Mouse (Mus musculus) 416B (cell line): ENCODE data around the gene Ttbk2.

Experiments used
- DNase-seq: peaks from one replicate; pipeline ENCODE4 v3.0.0; 2011; ENCODE audit warnings: low read depth

The Ttbk2 gene

DNA sequence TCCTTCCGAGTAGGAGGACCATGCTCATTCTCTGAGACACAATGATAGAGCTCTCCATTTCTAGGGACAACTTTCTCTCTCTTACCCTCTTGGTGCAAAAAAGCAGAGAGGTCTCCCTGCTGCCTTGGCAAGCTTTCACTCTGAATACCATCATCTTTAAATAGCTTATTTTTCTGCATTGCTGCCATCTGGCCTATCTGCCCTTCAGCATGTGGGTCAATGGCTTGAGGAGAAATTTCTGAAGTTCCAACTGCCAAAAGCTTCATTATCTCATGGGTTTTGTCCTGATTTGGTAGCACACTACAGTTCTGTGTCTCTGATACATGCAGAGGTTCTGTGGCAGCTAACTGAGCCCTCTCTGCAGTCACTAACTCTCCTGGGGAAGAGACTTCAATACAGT is 104.9 kb downstream of the Ttbk2 start:
- no peak for DNase-seq

DNA sequence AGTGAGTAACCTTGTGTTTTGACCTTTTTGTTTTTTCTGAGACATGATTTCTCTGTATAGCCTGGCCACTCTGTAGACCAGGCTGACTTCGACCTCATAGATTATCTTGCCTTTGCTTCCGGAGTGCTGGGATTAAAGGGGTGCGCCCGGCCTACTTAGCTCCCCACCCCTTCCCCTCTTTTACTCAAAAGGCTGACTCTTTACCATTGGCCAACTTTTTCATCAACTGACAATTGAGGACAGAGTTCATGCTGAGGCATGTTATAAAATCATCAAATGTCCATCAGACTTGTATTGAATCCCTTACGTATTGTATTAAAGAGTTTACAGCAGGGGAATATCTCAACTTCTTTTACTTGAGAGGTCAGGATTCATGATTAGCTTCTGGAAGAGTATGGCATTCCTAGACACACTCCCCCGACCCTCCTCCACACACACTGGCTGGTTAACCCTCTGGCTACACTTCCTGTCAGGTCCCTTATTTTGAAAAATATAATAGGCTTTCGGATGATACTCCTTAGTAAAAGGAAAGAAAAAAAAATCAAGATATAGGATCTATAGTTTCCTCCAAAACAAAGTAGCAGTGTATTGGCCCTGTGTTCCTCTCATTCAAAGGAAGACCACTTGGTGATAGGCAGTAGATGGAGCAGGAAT is 118.4 kb downstream of the Ttbk2 start:
- DNase-seq, result no peak

DNA sequence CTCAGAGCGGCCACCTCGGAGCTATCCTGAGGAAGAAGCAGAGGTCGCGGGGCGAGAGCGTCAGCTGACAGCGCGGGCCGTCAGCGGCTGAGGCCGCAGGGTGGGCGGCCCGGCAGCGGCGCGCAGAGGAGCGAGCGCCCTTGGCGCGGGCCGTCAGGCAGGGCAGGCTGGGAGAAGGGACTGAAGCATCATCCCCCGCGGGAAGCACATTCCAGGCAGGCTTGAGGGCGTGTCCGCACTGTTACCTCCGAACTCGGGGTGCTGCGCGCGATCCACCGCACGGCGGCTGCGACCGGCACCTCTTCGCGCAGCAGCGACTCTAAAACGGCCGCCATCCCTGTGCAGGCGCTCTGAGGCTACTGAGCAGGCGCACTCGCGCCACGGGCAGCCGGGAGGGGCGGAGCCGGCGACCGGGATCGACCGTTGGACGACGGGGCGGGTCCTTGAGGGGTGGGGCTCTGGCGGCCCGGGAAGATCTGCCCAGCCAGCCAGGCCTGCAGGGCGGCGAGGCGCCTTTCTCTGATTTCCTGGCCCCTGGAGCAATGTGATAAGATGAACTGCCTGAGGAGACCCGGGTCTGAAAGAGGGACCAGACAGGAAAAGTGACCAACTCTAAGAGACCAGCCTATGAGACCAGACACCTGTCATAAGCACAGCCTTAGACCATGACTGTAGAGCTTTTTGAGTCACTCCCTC is 119.1 kb downstream of the Ttbk2 start:
- peak; percentile 92 for DNase-seq

DNA sequence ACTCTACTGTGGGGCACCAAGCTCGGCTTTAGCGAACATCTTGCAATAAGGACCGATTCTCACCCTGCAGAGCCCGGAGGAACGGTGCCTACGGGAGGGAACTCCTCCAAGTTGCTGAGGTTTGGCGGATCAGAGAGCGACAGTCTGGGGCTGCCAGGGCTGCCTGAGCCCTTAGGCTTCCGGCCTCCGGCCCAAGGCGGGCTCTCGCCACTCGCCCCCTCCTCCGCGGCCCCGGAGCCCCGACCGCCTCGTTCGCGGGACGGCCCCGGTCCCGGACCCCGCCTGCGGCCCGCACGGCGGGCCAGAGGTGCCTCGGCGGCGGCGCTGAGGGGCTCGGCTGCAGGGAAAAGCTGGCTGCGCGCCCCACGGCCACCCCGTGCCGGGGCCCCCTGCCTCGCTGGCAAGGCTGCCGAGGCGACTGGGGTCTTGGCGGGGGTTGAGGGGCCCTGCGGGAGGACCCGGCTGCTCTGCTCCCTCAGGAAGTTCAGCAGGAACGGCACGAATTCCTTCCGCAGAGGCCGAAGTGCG is 119.7 kb downstream of the Ttbk2 start:
- no peak for DNase-seq

DNA sequence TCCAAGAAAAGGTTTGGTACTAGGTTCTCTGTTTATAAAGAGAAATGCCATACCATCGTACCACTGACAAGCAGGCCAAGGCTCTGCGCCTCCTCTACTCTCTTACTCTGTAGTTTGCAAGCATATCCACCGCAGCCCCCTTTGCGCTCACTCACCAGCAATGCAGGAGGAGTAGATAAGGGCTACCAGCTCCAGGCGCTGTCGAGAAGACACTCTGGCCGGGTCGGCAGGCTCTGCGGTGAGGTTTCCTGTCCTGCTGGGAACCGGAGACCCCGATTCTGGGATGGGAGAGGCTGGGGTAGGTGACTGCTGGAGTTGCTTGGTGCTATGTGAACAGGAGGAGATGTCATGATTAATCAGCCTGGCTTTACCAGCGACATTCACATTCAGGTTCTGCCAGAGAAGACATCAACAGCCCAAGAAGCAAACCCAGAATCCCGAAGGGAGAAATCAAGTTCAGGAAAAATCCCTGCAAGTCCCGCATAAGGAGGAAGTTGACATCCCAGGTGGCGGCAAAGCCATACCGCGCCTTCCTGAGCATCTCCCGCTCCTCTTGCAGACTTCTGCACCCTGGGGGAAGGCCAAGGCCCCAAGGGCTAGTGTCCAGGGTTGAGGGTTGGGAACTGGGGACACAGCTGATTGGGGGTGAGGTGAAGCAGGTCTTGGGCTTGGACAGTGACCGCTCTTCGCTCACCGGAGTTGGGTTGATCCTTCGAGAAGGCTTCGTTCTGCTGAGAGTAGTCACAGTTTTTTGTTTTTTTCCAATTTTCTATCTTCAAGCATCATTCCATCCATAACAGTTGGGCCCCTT is 120.4 kb downstream of the Ttbk2 start:
- peak; percentile 9 for DNase-seq

DNA sequence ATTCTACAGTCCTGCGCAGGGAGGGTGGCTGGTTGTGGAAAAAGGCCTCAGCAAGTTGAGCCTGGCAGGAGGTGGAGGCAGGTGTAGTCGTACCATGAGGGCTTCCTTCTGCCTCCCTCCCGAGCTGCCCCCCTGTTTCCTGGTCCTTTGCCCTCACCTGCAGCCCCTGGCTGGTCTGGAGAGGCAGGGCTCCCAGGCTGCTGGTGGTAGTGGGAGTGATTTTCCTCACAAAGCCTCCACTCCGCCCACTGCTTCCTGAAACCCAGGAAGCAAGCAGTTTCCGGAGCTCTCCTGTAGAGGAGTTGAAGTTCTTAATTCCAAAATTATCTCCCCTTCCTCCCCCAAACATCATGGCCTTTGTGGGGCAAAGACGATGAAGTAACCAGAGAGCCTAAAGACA is 126.2 kb downstream of the Ttbk2 start:
- no peak for DNase-seq

DNA sequence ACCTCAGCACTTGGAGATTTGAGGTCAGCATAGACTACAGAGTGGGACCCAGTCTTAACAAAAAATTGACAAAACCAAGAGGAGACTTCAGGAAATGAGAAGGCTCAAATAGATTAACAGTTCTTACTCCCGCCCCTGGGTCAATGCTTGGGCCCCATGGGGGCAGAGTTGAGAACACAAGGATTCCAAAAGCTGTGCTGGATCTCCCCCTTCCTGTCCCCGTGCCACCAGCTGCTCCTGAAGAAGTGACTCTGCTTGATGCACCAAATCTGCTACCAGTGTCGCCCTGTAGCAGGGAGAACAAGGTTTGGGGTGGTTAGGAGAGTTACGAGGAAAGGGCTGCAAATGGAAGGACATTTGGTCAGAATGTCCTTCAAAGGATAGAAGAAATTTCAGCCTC is 126.8 kb downstream of the Ttbk2 start:
- DNase-seq, result no peak

DNA sequence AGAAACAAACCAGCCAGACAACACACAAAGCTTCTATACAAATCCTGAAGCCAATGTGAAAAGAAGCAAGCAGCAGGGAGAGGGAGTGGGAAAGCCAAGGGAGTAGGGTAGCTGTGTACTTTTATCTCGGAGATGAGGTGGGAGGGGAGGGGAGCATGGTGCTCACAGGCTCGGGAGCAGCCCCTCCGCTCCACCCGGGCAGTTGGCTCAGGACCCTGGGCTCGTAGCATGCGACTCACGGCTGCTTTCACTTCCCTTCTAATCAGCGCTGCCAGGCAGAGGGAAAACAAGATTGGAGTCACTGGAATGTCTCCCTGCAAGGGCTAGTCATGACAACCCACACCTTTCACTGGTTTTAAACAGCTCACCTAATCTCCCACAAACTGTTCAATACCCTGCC is 127.9 kb downstream of the Ttbk2 start:
- no peak for DNase-seq

DNA sequence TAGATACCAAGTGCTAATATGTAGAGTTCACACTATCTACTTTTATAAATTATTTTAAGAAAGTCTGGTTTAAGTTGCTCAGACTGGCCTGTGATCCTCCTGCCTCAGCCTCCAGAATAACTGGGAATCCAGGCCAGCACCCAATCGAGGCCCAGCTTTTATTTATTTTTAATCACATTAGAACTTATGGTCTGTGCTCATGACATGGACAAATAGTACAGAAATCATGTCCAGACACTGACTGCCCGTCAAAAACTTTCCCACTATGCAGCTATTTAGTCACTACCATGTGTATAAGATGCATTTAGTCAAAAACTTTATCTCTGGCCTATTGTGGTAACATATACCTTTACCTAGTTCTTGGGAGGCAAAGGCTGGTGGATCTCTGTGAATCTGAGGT is 128.5 kb downstream of the Ttbk2 start:
- DNase-seq, result no peak

DNA sequence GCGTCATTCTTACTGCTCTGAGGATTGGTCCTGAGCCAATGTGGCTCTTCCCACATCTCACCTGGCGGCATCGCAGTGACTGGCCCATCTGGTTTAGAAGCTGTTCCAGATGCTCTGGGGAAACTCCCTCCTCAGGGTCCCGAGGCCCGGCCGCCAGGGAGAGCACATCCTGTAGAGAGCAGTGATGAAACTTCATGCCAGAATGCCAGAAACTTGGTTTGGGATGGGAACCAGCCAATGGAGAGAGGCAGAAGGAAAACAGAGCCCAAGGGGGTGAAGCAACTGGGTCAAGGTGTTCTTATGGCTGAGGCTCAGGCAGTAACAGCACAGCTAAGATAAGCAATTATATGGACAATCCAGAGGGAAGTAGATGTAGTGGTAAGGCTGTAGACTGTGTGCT is 129.6 kb downstream of the Ttbk2 start:
- DNase-seq, result no peak

DNA sequence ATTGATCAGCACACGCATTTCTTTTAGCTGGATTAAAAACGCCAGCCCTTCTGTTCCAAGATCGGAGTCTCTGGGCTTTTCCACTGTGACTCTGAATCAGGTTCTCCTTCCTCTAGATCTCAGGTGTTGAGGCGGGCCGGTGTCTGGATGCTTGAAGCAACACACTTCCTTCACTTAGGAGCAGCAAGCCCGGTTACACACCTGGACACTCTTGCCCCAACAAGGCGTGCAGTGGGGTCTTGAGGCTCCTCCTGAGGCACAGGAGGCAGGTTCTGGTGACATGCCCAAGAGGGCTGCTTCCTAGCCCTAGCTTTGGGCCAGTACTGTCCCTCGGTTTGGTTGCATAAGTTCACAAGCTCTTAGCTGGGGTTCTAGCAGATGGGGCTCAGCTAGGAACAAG is 131.9 kb downstream of the Ttbk2 start:
- no peak for DNase-seq

DNA sequence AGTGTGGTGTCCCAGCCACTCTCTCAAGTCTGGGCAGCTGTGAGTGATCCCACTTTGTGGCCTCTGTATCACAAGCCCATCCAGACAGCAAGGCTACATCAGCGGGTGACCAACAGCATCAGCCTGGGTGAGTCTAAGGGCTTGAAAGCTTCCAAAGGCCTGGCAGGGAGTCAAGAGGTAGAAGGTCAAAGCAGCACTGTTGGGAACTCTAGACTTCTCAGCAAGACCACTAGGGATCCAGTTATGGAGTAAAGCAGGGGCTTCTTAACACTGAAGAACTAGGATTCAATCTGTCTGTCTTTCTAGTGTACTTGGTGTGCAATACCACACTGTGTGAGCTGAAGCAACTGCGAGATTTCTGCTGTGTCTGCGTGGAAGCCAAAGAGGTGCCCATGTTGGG is 137.0 kb downstream of the Ttbk2 start:
- no peak for DNase-seq

DNA sequence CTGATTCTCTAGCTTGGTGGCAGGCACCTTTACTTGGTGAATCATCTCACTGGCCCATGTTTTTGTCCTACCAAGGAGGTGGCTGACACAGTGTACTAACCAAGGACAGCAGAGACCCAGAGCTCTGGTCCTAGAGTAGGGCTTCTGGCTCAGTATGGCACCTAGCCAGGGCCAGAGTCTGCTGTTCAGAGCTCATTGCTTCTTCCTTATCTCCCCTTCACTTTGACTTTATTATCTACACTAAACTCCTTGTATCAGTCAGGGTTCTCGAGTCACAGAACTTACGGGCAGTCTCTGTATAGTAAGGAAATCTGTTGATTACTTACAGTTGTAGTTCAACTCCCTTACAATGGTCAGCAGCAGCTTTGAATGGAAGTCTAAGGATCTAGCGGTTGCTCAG is 139.5 kb downstream of the Ttbk2 start:
- no peak for DNase-seq

DNA sequence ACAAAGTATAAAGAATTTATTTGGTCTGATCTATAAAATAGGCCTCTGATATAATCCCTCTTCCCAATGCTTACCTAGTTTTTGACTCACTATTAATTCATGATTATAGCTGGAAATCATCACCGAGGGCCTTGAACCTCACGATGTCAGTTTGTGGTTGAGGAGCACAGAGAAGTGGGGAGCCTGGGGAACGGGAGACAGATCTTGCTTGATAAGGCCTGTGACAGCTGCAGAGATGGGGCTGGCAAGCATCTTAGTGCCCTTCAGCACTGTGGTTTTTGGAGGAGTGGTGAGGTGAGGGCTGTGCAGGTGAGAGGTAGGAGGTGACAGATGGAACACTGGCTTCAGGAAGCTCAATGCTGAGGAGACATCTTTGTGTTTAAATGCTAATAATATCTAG is 140.2 kb downstream of the Ttbk2 start:
- DNase-seq, result peak; percentile 67

DNA sequence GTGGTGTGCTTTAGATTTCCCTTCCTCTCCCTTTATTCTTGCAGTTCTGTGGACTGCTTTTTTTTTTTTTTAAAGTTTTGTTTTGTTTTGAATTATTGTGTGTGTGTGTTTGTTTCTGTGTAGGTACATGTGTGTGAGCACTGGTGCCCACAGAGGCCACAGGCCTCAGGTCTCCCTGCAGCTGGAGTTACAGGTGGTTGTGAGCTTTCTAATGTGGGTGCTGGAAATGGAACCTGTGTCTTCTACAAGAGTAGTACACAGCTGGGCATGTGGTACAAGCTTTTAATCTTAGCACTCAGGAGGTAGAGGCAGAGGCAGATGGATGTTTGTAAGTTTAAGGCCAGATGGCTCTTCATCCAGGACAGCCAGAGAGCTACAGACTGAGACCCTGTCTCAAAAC is 143.4 kb downstream of the Ttbk2 start:
- no peak for DNase-seq

DNA sequence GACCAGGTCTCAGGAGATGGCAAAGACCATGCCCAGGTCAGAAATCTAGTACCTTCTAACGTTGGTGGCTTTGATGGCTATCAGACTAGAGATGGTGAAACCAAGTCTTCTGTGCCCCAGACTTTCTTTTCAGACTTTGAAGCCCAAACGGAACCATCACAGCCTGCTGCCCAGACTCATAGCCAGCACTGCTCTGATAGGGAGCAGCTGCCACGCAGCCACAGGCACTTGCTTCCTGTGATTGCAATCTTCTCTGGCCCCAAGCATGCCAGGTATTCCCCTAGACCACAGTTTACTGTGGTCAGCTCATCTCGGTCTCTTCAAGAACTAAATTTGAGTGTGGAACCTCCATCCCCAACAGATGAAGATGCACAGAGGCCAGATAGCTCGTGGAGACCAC is 147.7 kb downstream of the Ttbk2 start:
- DNase-seq, result peak; percentile 55

DNA sequence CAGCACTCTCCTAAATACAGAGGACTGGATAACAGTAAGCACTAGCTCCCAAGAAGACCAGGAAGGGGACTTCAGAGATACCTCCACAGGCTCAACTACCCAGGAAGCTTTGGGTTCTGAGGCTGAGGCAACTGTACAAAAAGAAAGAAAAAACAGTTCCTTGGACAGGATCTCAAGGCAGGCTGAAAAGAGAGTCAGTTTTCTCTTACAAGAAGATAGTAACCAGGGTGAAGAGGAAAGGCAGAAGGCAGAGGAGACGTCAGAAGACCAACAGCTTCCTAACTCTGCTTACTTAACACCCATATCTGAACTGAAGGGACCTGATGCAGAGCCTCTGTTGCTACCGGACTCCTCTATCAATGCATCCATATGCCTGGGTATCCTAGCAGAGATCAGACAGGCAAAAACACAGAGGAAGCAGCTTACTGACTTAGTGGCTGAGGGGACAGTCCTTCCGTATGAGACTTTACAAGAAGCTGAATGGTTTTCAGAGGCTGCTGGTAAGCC is 150.0 kb downstream of the Ttbk2 start:
- peak; percentile 23 for DNase-seq

DNA sequence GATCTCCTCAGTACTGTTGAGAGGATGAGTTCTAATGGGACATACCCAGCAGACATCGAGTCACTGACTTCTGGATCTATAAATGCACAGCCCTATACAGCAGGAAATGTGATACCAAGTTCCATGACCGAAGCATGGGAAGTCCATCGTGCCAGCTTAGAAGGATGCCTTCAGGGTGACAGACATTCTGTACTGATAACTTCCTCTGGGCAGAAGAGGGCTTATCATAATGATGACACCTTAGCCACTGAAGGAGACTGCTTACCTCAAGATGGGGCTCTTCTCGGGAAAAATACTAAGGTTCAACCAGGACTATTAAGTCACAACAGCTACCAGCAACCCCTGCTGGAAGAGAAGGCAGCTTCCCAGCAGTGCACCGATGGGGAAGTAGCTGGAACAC is 152.6 kb downstream of the Ttbk2 start:
- no peak for DNase-seq
